Mouse (Mus musculus): Measurements from ENCODE around the gene Htr1d.

- no peak for TF ChIP-seq CTCF (IDR thresholded peaks at IDR 0.05; ENCODE audit: borderline replicate concordance, insufficient read depth, low read length)
- TF ChIP-seq POLR2A (IDR thresholded peaks at IDR 0.05; ENCODE audit: low read depth, low read length), result no peak
Observed at GRCm38 (mm10) chr4:136430609-136431375, 7.5 kb downstream of the Htr1d start.
